In the genomic region with DNA sequence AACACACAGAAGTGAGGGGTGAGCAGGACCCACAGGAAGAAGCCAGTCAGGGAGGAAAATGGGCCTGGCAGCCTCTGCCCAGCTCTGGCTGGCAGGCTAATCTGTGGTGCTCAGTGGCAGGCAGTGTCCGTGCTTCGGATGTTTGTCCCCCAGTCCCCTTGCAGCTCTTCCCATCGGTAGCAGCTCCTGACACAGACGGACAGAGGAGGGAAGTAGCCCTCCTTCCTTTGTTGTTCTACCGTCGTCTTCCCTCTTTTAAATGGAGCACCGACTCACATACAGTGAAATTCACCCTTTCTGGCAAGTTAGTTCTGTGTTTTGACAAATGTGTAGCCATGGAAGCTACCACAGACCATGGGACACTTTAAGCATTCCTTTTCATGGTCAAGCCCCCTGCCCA, we compare ENCODE assay signal across 22 mouse cellular contexts. TPM values are rescaled to one million over a fixed set of nuclear protein-coding genes. Genes with fewer than 3 reads are reported as not detected.
DNase-seq lines count a peak whose midpoint lies in the region; ATAC-seq and TF ChIP-seq lines count a peak whose summit lies in the region.
"Had no signal": no experiment of that assay in that cellular context is flagged by ENCODE, and none has a peak within 500 bp of the region (broad histone marks: within the 10 kb centered on the region; RNA-seq: fewer than 3 reads in every experiment).

No protein-coding gene starts in this region.

- peak overlapping the region; percentile 83 for H3K27ac ChIP-seq in heart, embryonic 11.5 days (ENCODE audit: low read depth, low read length)
- H3K27ac ChIP-seq in kidney, embryonic 14.5 days (ENCODE audit: low read depth, low read length) = 0 out of 2 replicates have a peak overlapping the region, but pooled peaks have one; percentile 24
- H3K27ac ChIP-seq in spleen, adult 2 months (ENCODE audit: insufficient read depth, low read length) = peak overlapping the region; percentile 75
- H3K27ac ChIP-seq: embryonic facial prominence, embryonic 10.5 days; liver, embryonic 15.5 days had no signal

- H3K36me3 ChIP-seq in heart, embryonic 11.5 days (ENCODE audit: control insufficient read depth, insufficient read depth, low read length) = no peaks in the 10 kb centered on the region
- no peaks in the 10 kb centered on the region for H3K36me3 ChIP-seq in kidney, embryonic 14.5 days (ENCODE audit: control insufficient read depth, insufficient read depth, low read length)
- H3K36me3 ChIP-seq in spleen, adult 2 months (ENCODE audit: control insufficient read depth, insufficient read depth, low read length) = no peaks in the 10 kb centered on the region
- H3K36me3 ChIP-seq: embryonic facial prominence, embryonic 10.5 days; liver, embryonic 15.5 days had no signal

- H3K9me3 ChIP-seq in heart, embryonic 11.5 days (replicated peaks; ENCODE audit: control insufficient read depth, low read length) = no peaks in the 10 kb centered on the region
- no peaks in the 10 kb centered on the region for H3K9me3 ChIP-seq in kidney, embryonic 14.5 days (ENCODE audit: control insufficient read depth, low read length)
- H3K9me3 ChIP-seq: embryonic facial prominence, embryonic 10.5 days; liver, embryonic 15.5 days; megakaryocyte, embryonic 14.5 days had no signal

- no peak for ATAC-seq in heart, embryonic 11.5 days (replicated peaks; ENCODE audit: insufficient number of reproducible peaks, low FRiP score, low TSS enrichment)
- ATAC-seq in kidney, embryonic 14.5 days (ENCODE audit: low FRiP score, low TSS enrichment) = no peak
- ATAC-seq: activated CD4-positive, CD25-positive, alpha-beta regulatory T cell, adult 4 months; inflammation-experienced regulatory T-cells, adult 6 months; Patski had no signal

- no peak for DNase-seq in heart, postnatal 36 days
- DNase-seq in kidney, postnatal 36 days = no peak
- DNase-seq in spleen, adult 2 months (ENCODE audit: low read depth in 1 of 2, low spot score in 2 of 2) = no peak
- DNase-seq in spleen, adult 18-20 months = no peak
- DNase-seq in cerebellum, postnatal 4 days (ENCODE audit: low spot score in 2 of 2) = no peak
- DNase-seq: adrenal gland, postnatal 14 days; cerebellum, adult 18-20 months; cerebellum, postnatal 36 days; gastrocnemius, postnatal 10 days; kidney, postnatal 25 days; lung, postnatal 10 days; thymus, postnatal 4 days had no signal

- no peaks in the 10 kb centered on the region for H3K27me3 ChIP-seq in heart, embryonic 11.5 days (ENCODE audit: control insufficient read depth, insufficient read depth, low read length)
- no peaks in the 10 kb centered on the region for H3K27me3 ChIP-seq in kidney, embryonic 14.5 days (ENCODE audit: control insufficient read depth, insufficient read depth, low read length)
- H3K27me3 ChIP-seq in spleen, adult 2 months (ENCODE audit: control insufficient read depth, insufficient read depth, low read length) = no peaks in the 10 kb centered on the region
- H3K27me3 ChIP-seq: liver, embryonic 15.5 days; Patski had no signal

- intact Hi-C loops in heart, postnatal 36 days (cut with DNase I) = no loop called here

- peak overlapping the region; percentile 54 for H3K4me2 ChIP-seq in heart, embryonic 11.5 days
- H3K4me2 ChIP-seq in kidney, embryonic 14.5 days (replicated peaks; ENCODE audit: low read depth, low read length) = no peak overlapping the region; the same call in 1 of the 2 replicates
- H3K4me2 ChIP-seq: liver, embryonic 15.5 days had no signal

- no peak for TF ChIP-seq CTCF in spleen, adult 2 months (IDR thresholded peaks at IDR 0.05; ENCODE audit: extremely low read depth, insufficient read depth, insufficient read length, insufficient replicate concordance)

- H3K4me3 ChIP-seq in heart, embryonic 11.5 days (ENCODE audit: low read depth, low read length) = no peak overlapping the region
- H3K4me3 ChIP-seq in kidney, embryonic 14.5 days (ENCODE audit: low read length) = no peak overlapping the region
- H3K4me3 ChIP-seq in spleen, adult 2 months (ENCODE audit: extremely low read depth, insufficient read depth, insufficient read length) = no peak overlapping the region
- H3K4me3 ChIP-seq: embryonic facial prominence, embryonic 10.5 days; liver, embryonic 15.5 days; megakaryocyte, embryonic 14.5 days had no signal

- H3K9ac ChIP-seq in heart, embryonic 11.5 days (ENCODE audit: low read depth, low read length) = no peak overlapping the region; the same call in 1 of the 2 replicates
- H3K9ac ChIP-seq in kidney, embryonic 14.5 days (ENCODE audit: low read depth, low read length) = no peak overlapping the region
- H3K9ac ChIP-seq: liver, embryonic 15.5 days had no signal

- 17% methylated on average over 7 of the region's 7 CpGs for WGBS in heart, embryonic 11.5 days (ENCODE audit: insufficient replicate concordance)
- 37% methylated on average over 7 of the region's 7 CpGs for WGBS in kidney, embryonic 14.5 days
- 68% methylated on average over 7 of the region's 7 CpGs for WGBS in spleen, adult 2 months

- TF ChIP-seq POLR2A in spleen, adult 2 months (IDR thresholded peaks at IDR 0.05; ENCODE audit: low read depth, low read length) = no peak

- peaks cover 31% of the 10 kb centered on the region for H3K4me1 ChIP-seq in heart, embryonic 11.5 days (ENCODE audit: control insufficient read depth, insufficient read depth, low read length)
- peaks cover 38% of the 10 kb centered on the region for H3K4me1 ChIP-seq in kidney, embryonic 14.5 days (ENCODE audit: control insufficient read depth, insufficient read depth, low read length)
- H3K4me1 ChIP-seq in spleen, adult 2 months (ENCODE audit: control insufficient read depth, insufficient read depth, insufficient read length) = peaks cover 14% of the 10 kb centered on the region; the same call in 1 of the 2 replicates

RNA-seq across cellular contexts. Expression of gene Gm10309, which starts 38.2 kb away (rescaled TPM):
- polyA plus RNA-seq in heart, embryonic 11.5 days (2014; fragmentation: Nextera tagmentation; extraction: Ambion mirVana) = 0.24 TPM in 1 of 2 replicates, not detected in the other
- under 1 TPM in 1 of 2 experiments, not detected in 1; 0.16 TPM for total RNA-seq in heart, postnatal 36 days (2021)
- 0.31 and 0.43 TPM in 2 replicates for polyA plus RNA-seq in kidney, embryonic 14.5 days (2014; fragmentation: Nextera tagmentation; extraction: Ambion mirVana)
- polyA plus RNA-seq in spleen, adult 2 months (2012; rRNA removed) = 0.06 TPM in 2 replicates
- total RNA-seq: adrenal gland, postnatal 14 days; layer of hippocampus, postnatal 10 days; left cerebral cortex, postnatal 10 days had no signal
- polyA plus RNA-seq: liver, embryonic 15.5 days; Patski had no signal

Comparison
In these comparisons a context has a peak if more than half of its experiments do, and no peak if none do; other contexts are left out.
1. H3K27ac ChIP-seq: peak in every context shown above with its lines; median percentile 83 in heart, embryonic 11.5 days; 75 in spleen, adult 2 months; 24 in kidney, embryonic 14.5 days.